Mouse (Mus musculus): ENCODE data around the gene Enpp7. TPM values are rescaled to one million over a fixed set of nuclear protein-coding genes. Genes with fewer than 3 reads are reported as not detected.

Gene Enpp7
- total RNA-seq, 1 experiment, result not detected

- DNase-seq (ENCODE audit: low read depth, low spot score), result no peak
- Histone ChIP-seq H3K36me3 (ENCODE audit: control insufficient read depth, insufficient read depth, low read length, poor library complexity, severe bottlenecking) (peaks cover 7% of the 10 kb centered on the region; the same call in 1 of the 2 replicates), H3K9ac (ENCODE audit: insufficient read depth, low read depth, low read length, poor library complexity, severe bottlenecking) (no peak overlapping the region), H3K4me3 (ENCODE audit: insufficient read depth in 1 of 2, low read depth in 1 of 2, low read length in 2 of 2, poor library complexity in 1 of 2, severe bottlenecking in 1 of 2) (no peak overlapping the region), H3K27ac (ENCODE audit: insufficient read depth, low read depth, low read length, poor library complexity, severe bottlenecking) (no peak overlapping the region), H3K4me1 (ENCODE audit: control insufficient read depth in 2 of 2, insufficient read depth in 2 of 2, low read length in 2 of 2, poor library complexity in 1 of 2) (peaks cover 0 to 6% of the 10 kb centered on the region in 2 experiments; a peak in 1 of 4 replicates), H3K9me3 (ENCODE audit: control insufficient read depth, insufficient read depth, low read depth, low read length) (no peaks in the 10 kb centered on the region)
- TF ChIP-seq ZNF384 (IDR thresholded peaks at IDR 0.05; ENCODE audit: low read depth, low read length) (peak; percentile 75), HCFC1 (IDR thresholded peaks at IDR 0.05; ENCODE audit: borderline replicate concordance, insufficient read depth, low read length) (no peak)
- in situ Hi-C loops (cut with MboI; ENCODE audit: low sequenced_read_pairs in 2 of 2, unreplicated experiment in 2 of 2), result loop anchor here in 1 of 2 experiments (10.0 kb wide), 1 partner anchor 50 kb away; the partner anchor contains the start of gene Cbx4
Measured at GRCm38 (mm10) chr11:119034635-119035034, 46.6 kb downstream of the Enpp7 start.

- Histone ChIP-seq H3K9me3 (ENCODE audit: control insufficient read depth, insufficient read depth, low read depth, low read length) (no peaks in the 10 kb centered on the region), H3K9ac (ENCODE audit: insufficient read depth, low read depth, low read length, poor library complexity, severe bottlenecking) (no peak overlapping the region), H3K4me3 (ENCODE audit: insufficient read depth in 1 of 2, low read depth in 1 of 2, low read length in 2 of 2, poor library complexity in 1 of 2, severe bottlenecking in 1 of 2) (no peak overlapping the region), H3K36me3 (ENCODE audit: control insufficient read depth, insufficient read depth, low read length, poor library complexity, severe bottlenecking) (0 out of 2 replicates have a peak, but pooled peaks cover 4% of the 10 kb centered on the region), H3K27ac (ENCODE audit: insufficient read depth, low read depth, low read length, poor library complexity, severe bottlenecking) (no peak overlapping the region), H3K4me1 (ENCODE audit: control insufficient read depth in 2 of 2, insufficient read depth in 2 of 2, low read length in 2 of 2, poor library complexity in 1 of 2) (peaks cover 0 to 6% of the 10 kb centered on the region in 2 experiments; a peak in 1 of 4 replicates)
- no peak for DNase-seq (ENCODE audit: low read depth, low spot score)
- in situ Hi-C loops (cut with MboI; ENCODE audit: low sequenced_read_pairs in 2 of 2, unreplicated experiment in 2 of 2), result loop anchor here in 1 of 2 experiments (10.0 kb wide), 1 partner anchor 50 kb away; the partner anchor contains the start of gene Cbx4
- no peak for TF ChIP-seq CHD2 (IDR thresholded peaks at IDR 0.05; ENCODE audit: low read depth, low read length)
- TF ChIP-seq ZC3H11A (IDR thresholded peaks at IDR 0.05; ENCODE audit: borderline replicate concordance, low read depth, low read length), result no peak
- TF ChIP-seq ZNF384 (IDR thresholded peaks at IDR 0.05; ENCODE audit: low read depth, low read length), result no peak
- no peak for TF ChIP-seq MAFK (IDR thresholded peaks at IDR 0.05; ENCODE audit: insufficient read depth, low read depth, low read length)
- no peak for TF ChIP-seq HCFC1 (IDR thresholded peaks at IDR 0.05; ENCODE audit: borderline replicate concordance, insufficient read depth, low read length)
Measured at GRCm38 (mm10) chr11:119035094-119035685, 47.2 kb downstream of the Enpp7 start.

GRCm38 (mm10) chr11:119035686-119036165, 47.7 kb downstream of the Enpp7 start:
- H3K9ac ChIP-seq (ENCODE audit: insufficient read depth, low read depth, low read length, poor library complexity, severe bottlenecking), result no peak overlapping the region
- peaks cover 0 to 8% of the 10 kb centered on the region in 2 experiments; a peak in 1 of 4 replicates for H3K4me1 ChIP-seq (ENCODE audit: control insufficient read depth in 2 of 2, insufficient read depth in 2 of 2, low read length in 2 of 2, poor library complexity in 1 of 2)
- in situ Hi-C loops (cut with MboI; ENCODE audit: low sequenced_read_pairs in 2 of 2, unreplicated experiment in 2 of 2), result loop anchor here in 1 of 2 experiments (10.0 kb wide), 1 partner anchor 49 kb away; the partner anchor contains the start of gene Cbx4
- DNase-seq (ENCODE audit: low read depth, low spot score), result no peak
- no peak for TF ChIP-seq CHD2 (IDR thresholded peaks at IDR 0.05; ENCODE audit: low read depth, low read length)
- TF ChIP-seq MAFK (IDR thresholded peaks at IDR 0.05; ENCODE audit: insufficient read depth, low read depth, low read length), result no peak
- no peak for TF ChIP-seq ZNF384 (IDR thresholded peaks at IDR 0.05; ENCODE audit: low read depth, low read length)
- TF ChIP-seq ZC3H11A (IDR thresholded peaks at IDR 0.05; ENCODE audit: borderline replicate concordance, low read depth, low read length), result no peak
- no peak for TF ChIP-seq HCFC1 (IDR thresholded peaks at IDR 0.05; ENCODE audit: borderline replicate concordance, insufficient read depth, low read length)
- H3K9me3 ChIP-seq (ENCODE audit: control insufficient read depth, insufficient read depth, low read depth, low read length), result no peaks in the 10 kb centered on the region
- H3K4me3 ChIP-seq (ENCODE audit: insufficient read depth in 1 of 2, low read depth in 1 of 2, low read length in 2 of 2, poor library complexity in 1 of 2, severe bottlenecking in 1 of 2), result no peak overlapping the region
- H3K36me3 ChIP-seq (ENCODE audit: control insufficient read depth, insufficient read depth, low read length, poor library complexity, severe bottlenecking), result 0 out of 2 replicates have a peak, but pooled peaks cover under 1% of the 10 kb centered on the region
- H3K27ac ChIP-seq (ENCODE audit: insufficient read depth, low read depth, low read length, poor library complexity, severe bottlenecking), result no peak overlapping the region

- TF ChIP-seq ZC3H11A (IDR thresholded peaks at IDR 0.05; ENCODE audit: borderline replicate concordance, low read depth, low read length) (no peak), ZNF384 (IDR thresholded peaks at IDR 0.05; ENCODE audit: low read depth, low read length) (no peak), HCFC1 (IDR thresholded peaks at IDR 0.05; ENCODE audit: borderline replicate concordance, insufficient read depth, low read length) (no peak), CHD2 (IDR thresholded peaks at IDR 0.05; ENCODE audit: low read depth, low read length) (no peak), MAFK (IDR thresholded peaks at IDR 0.05; ENCODE audit: insufficient read depth, low read depth, low read length) (no peak)
- H3K4me1 ChIP-seq (ENCODE audit: control insufficient read depth in 2 of 2, insufficient read depth in 2 of 2, low read length in 2 of 2, poor library complexity in 1 of 2), result peaks cover 0 to 8% of the 10 kb centered on the region in 2 experiments; a peak in 1 of 4 replicates
- no peak overlapping the region for H3K9ac ChIP-seq (ENCODE audit: insufficient read depth, low read depth, low read length, poor library complexity, severe bottlenecking)
Measured at GRCm38 (mm10) chr11:119036447-119036846, 48.5 kb downstream of the Enpp7 start.

More at GRCm38 (mm10) chr11:119036447-119036846, 48.5 kb downstream of the Enpp7 start:
- no peak overlapping the region for H3K27ac ChIP-seq (ENCODE audit: insufficient read depth, low read depth, low read length, poor library complexity, severe bottlenecking)
- H3K36me3 ChIP-seq (ENCODE audit: control insufficient read depth, insufficient read depth, low read length, poor library complexity, severe bottlenecking), result no peaks in the 10 kb centered on the region
- H3K9me3 ChIP-seq (ENCODE audit: control insufficient read depth, insufficient read depth, low read depth, low read length), result no peaks in the 10 kb centered on the region
- in situ Hi-C loops (cut with MboI; ENCODE audit: low sequenced_read_pairs in 2 of 2, unreplicated experiment in 2 of 2), result loop anchor here in 1 of 2 experiments (10.0 kb wide), 1 partner anchor 48 kb away; the partner anchor contains the start of gene Cbx4
- no peak for DNase-seq (ENCODE audit: low read depth, low spot score)
- no peak overlapping the region for H3K4me3 ChIP-seq (ENCODE audit: insufficient read depth in 1 of 2, low read depth in 1 of 2, low read length in 2 of 2, poor library complexity in 1 of 2, severe bottlenecking in 1 of 2)

All from ES-E14 (cell line).